Mouse (Mus musculus): ENCODE results near the gene Nop58. TPM values are rescaled to one million over a fixed set of nuclear protein-coding genes. Genes with fewer than 3 reads are reported as not detected.
"Not testable (repeated sequence)": the region's sequence is repeated elsewhere in the genome, so short reads cannot be mapped to it uniquely, and the experiment has no call there.

Gene Nop58
- 271 and 284 TPM in 2 replicates for polyA plus RNA-seq (2014; fragmentation: Nextera tagmentation; extraction: Ambion mirVana)

DNA sequence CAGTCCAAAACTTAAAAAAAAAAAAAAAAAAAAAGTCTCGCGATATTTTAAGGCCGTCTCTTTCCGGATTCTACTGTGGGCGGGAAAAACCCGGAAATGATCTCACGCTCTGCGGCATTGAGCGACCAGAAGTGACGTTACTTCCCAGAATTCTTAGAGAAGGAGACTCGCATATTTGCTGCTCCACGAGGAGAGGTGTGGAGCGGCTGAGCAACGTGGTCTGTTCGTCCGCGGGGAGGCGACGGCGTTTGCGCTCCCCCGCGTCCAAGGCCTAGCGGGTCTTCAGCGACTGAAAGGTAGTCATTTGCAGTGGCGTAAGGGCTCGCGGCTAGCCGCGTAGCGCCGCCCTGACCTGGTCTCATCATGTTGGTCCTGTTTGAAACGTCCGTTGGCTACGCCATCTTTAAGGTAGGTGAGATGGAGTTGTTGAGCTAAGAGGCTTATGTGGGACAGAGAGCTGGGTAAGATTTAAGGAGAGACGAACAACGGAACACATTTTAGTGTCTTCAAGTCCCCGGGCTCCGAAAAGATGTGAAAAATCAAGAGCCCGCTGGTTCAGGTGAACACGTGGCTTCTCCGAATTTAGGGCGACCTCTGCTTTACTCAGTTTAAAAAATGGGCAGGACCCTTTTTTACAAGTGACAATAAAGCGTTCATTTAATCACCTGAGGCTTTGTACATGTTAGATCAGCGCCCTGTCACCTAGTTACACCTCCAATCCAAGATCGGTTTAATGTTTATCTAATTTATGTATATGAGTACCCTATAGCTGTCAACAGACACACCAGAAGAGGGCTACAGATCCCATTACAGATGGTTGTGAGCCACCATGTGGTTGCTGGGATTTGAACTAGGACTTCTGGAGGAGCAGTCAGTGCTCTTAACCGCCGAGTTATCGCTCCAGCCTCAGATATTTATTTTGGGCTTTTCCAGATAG, at the start of gene Nop58:
Nop58 (plus strand) TSS at position 153 of the 937 bp plus-strand sequence.
- DNase-seq (ENCODE audit: low spot score) (peak; percentile 93), ATAC-seq (ENCODE audit: low FRiP score) (peak; percentile 96)
- no peak within 1 kb of the TSS; the same call in 1 of the 2 replicates for H3K27ac ChIP-seq (ENCODE audit: low read depth, low read length)
- H3K4me1 ChIP-seq (replicated peaks; ENCODE audit: control insufficient read depth, insufficient read depth, low read length) = 0 out of 2 replicates have a peak, but pooled peaks cover 2% of the 10 kb centered on the region
- no peaks in the 10 kb centered on the region for H3K27me3 ChIP-seq (ENCODE audit: control insufficient read depth, insufficient read depth, low read length)
- peak within 1 kb of the TSS; percentile 66 for H3K9ac ChIP-seq (ENCODE audit: low read depth, low read length)
- H3K36me3 ChIP-seq (ENCODE audit: control insufficient read depth, insufficient read depth, low read length) = no peaks in the 10 kb centered on the region
- H3K4me3 ChIP-seq (ENCODE audit: low read depth, low read length) = peak within 1 kb of the TSS; percentile 69
- peak within 1 kb of the TSS; percentile 74 for H3K4me2 ChIP-seq (replicated peaks; ENCODE audit: low read depth, low read length)
- no peaks in the 10 kb centered on the region for H3K9me3 ChIP-seq (ENCODE audit: control insufficient read depth, low read length)
- WGBS = under 1% methylated on average over 49 of the region's 49 CpGs

- DNase-seq (ENCODE audit: low spot score) (no peak), ATAC-seq (ENCODE audit: low FRiP score) (no peak)
- WGBS = 75% methylated on average over 1 of the region's 1 CpGs
- no peaks in the 10 kb centered on the region for H3K36me3 ChIP-seq (ENCODE audit: control insufficient read depth, insufficient read depth, low read length)
- no peak overlapping the region for H3K27ac ChIP-seq (ENCODE audit: low read depth, low read length)
- H3K4me1 ChIP-seq (replicated peaks; ENCODE audit: control insufficient read depth, insufficient read depth, low read length) = no peaks in the 10 kb centered on the region
- H3K27me3 ChIP-seq (ENCODE audit: control insufficient read depth, insufficient read depth, low read length) = no peaks in the 10 kb centered on the region
- no peak overlapping the region for H3K4me2 ChIP-seq (replicated peaks; ENCODE audit: low read depth, low read length)
- H3K4me3 ChIP-seq (ENCODE audit: low read depth, low read length) = no peak overlapping the region
- H3K9me3 ChIP-seq (ENCODE audit: control insufficient read depth, low read length) = no peaks in the 10 kb centered on the region
- no peak overlapping the region for H3K9ac ChIP-seq (ENCODE audit: low read depth, low read length)
Measured at GRCm38 (mm10) chr1:59636349-59636748, 48.4 kb upstream of the Nop58 start.

GRCm38 (mm10) chr1:59638371-59638770, 46.4 kb upstream of the Nop58 start:
- H3K36me3 ChIP-seq (ENCODE audit: control insufficient read depth, insufficient read depth, low read length) = no peaks in the 10 kb centered on the region
- no peak overlapping the region for H3K4me3 ChIP-seq (ENCODE audit: low read depth, low read length)
- no peaks in the 10 kb centered on the region for H3K4me1 ChIP-seq (replicated peaks; ENCODE audit: control insufficient read depth, insufficient read depth, low read length)
- H3K27ac ChIP-seq (ENCODE audit: low read depth, low read length) = no peak overlapping the region
- WGBS = 89% methylated on average over 3 of the region's 3 CpGs
- no peaks in the 10 kb centered on the region for H3K27me3 ChIP-seq (ENCODE audit: control insufficient read depth, insufficient read depth, low read length)
- H3K9ac ChIP-seq (ENCODE audit: low read depth, low read length) = no peak overlapping the region
- H3K9me3 ChIP-seq (ENCODE audit: control insufficient read depth, low read length) = no peaks in the 10 kb centered on the region
- DNase-seq (ENCODE audit: low spot score) (no peak), ATAC-seq (ENCODE audit: low FRiP score) (no peak)
- no peak overlapping the region for H3K4me2 ChIP-seq (replicated peaks; ENCODE audit: low read depth, low read length)

GRCm38 (mm10) chr1:59642488-59642887, 42.3 kb upstream of the Nop58 start:
- Histone ChIP-seq H3K4me3 (ENCODE audit: low read depth, low read length) (no peak overlapping the region), H3K4me2 (replicated peaks; ENCODE audit: low read depth, low read length) (no peak overlapping the region), H3K27me3 (ENCODE audit: control insufficient read depth, insufficient read depth, low read length) (no peaks in the 10 kb centered on the region), H3K9me3 (ENCODE audit: control insufficient read depth, low read length) (no peaks in the 10 kb centered on the region), H3K9ac (ENCODE audit: low read depth, low read length) (no peak overlapping the region), H3K36me3 (ENCODE audit: control insufficient read depth, insufficient read depth, low read length) (no peaks in the 10 kb centered on the region), H3K4me1 (replicated peaks; ENCODE audit: control insufficient read depth, insufficient read depth, low read length) (no peaks in the 10 kb centered on the region), H3K27ac (ENCODE audit: low read depth, low read length) (no peak overlapping the region)
- no peak for DNase-seq (ENCODE audit: low spot score)
- no peak for ATAC-seq (ENCODE audit: low FRiP score)
- 98% methylated on average over 1 of the region's 1 CpGs for WGBS

DNA sequence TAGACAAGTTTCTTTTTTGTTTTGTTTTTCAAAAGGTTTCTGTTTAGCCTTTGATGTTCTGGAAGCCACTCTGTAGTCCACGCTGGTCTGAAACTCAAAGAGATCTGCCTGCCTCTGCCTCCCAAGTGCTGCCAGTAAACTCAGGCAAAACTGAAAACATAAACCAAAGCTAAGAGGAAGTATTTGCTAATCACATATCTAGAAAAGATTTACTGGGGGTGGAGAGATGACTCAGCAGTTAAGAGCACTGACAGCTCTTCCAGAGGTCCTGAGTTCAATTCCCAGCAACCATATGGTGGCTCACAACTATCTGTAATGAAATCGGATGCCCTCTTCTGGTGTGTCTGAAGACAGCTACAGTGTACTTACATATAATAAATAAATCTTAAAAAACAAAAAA, 38.3 kb upstream of the Nop58 start:
- not testable (repeated sequence) for H3K9ac ChIP-seq (ENCODE audit: low read depth, low read length); H3K36me3 ChIP-seq (ENCODE audit: control insufficient read depth, insufficient read depth, low read length); H3K4me3 ChIP-seq (ENCODE audit: low read depth, low read length); H3K9me3 ChIP-seq (ENCODE audit: control insufficient read depth, low read length); H3K4me2 ChIP-seq (replicated peaks; ENCODE audit: low read depth, low read length); H3K27me3 ChIP-seq (ENCODE audit: control insufficient read depth, insufficient read depth, low read length); ATAC-seq (ENCODE audit: low FRiP score); DNase-seq (ENCODE audit: low spot score); H3K27ac ChIP-seq (ENCODE audit: low read depth, low read length); H3K4me1 ChIP-seq (replicated peaks; ENCODE audit: control insufficient read depth, insufficient read depth, low read length)
- WGBS = 90% methylated on average over 2 of the region's 2 CpGs

GRCm38 (mm10) chr1:59651201-59651819, 33.5 kb upstream of the Nop58 start:
- no peak overlapping the region for H3K27ac ChIP-seq (ENCODE audit: low read depth, low read length)
- H3K36me3 ChIP-seq (ENCODE audit: control insufficient read depth, insufficient read depth, low read length) = no peaks in the 10 kb centered on the region
- no peak overlapping the region for H3K4me2 ChIP-seq (replicated peaks; ENCODE audit: low read depth, low read length)
- no peak for ATAC-seq (ENCODE audit: low FRiP score)
- H3K9ac ChIP-seq (ENCODE audit: low read depth, low read length) = no peak overlapping the region
- WGBS = 98% methylated on average over 3 of the region's 3 CpGs
- no peak for DNase-seq (ENCODE audit: low spot score)
- no peaks in the 10 kb centered on the region for H3K9me3 ChIP-seq (ENCODE audit: control insufficient read depth, low read length)
- no peak overlapping the region for H3K4me3 ChIP-seq (ENCODE audit: low read depth, low read length)
- no peaks in the 10 kb centered on the region for H3K27me3 ChIP-seq (ENCODE audit: control insufficient read depth, insufficient read depth, low read length)
- H3K4me1 ChIP-seq (replicated peaks; ENCODE audit: control insufficient read depth, insufficient read depth, low read length) = no peaks in the 10 kb centered on the region

- ATAC-seq (ENCODE audit: low FRiP score) = no peak
- H3K4me2 ChIP-seq (replicated peaks; ENCODE audit: low read depth, low read length) = no peak overlapping the region
- H3K9me3 ChIP-seq (ENCODE audit: control insufficient read depth, low read length) = no peaks in the 10 kb centered on the region
- no peaks in the 10 kb centered on the region for H3K4me1 ChIP-seq (replicated peaks; ENCODE audit: control insufficient read depth, insufficient read depth, low read length)
- no peak for DNase-seq (ENCODE audit: low spot score)
- no peaks in the 10 kb centered on the region for H3K36me3 ChIP-seq (ENCODE audit: control insufficient read depth, insufficient read depth, low read length)
- H3K4me3 ChIP-seq (ENCODE audit: low read depth, low read length) = no peak overlapping the region
- no peak overlapping the region for H3K9ac ChIP-seq (ENCODE audit: low read depth, low read length)
- 93% methylated on average over 3 of the region's 3 CpGs for WGBS
- H3K27me3 ChIP-seq (ENCODE audit: control insufficient read depth, insufficient read depth, low read length) = no peaks in the 10 kb centered on the region
- H3K27ac ChIP-seq (ENCODE audit: low read depth, low read length) = no peak overlapping the region
Measured at GRCm38 (mm10) chr1:59653243-59653911, 31.4 kb upstream of the Nop58 start.

DNA sequence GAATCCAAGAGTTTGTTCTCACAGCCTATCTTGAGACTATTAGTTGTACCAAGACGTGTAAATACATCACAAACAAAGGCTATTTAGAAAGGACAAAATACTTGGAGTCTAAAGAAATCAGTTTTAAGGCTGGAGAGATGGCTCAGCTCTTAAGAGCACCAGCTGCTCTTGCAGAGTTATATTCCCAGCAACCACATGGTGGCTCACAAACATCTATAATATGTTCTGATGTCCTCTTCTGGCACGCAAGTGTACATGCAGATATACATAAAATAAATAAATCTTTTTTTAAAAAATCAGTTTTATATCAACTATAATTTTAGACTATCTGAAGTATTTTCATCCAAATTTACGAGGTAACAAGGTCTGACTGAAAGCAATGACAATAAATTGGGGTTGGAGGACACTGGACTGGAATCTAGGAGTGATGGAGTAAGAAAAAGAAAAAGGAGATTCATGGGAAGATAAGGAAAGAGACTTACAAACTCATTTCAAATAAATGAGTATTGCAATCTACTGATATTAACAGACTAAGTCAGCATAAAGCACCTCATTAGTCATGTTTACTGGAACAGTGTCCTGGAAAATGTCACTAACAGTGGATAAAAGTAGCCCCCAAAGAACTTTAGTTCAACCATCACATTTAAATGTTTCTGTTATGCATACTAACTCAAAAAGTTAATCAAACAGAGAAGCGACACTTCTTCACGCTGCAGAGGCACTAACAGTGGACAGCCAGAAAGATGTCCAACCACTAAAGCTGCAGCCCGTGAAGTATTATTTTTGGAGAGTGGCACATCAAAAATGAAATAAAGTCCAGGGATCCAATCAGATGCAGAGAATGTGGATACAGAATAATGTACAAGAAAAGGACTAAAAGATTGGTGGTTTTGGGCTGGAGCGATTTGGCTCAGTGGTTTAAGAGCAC, 28.3 kb upstream of the Nop58 start:
- Histone ChIP-seq H3K27me3 (ENCODE audit: control insufficient read depth, insufficient read depth, low read length) (no peaks in the 10 kb centered on the region), H3K4me1 (replicated peaks; ENCODE audit: control insufficient read depth, insufficient read depth, low read length) (no peaks in the 10 kb centered on the region), H3K4me2 (replicated peaks; ENCODE audit: low read depth, low read length) (no peak overlapping the region), H3K4me3 (ENCODE audit: low read depth, low read length) (no peak overlapping the region), H3K9me3 (ENCODE audit: control insufficient read depth, low read length) (no peaks in the 10 kb centered on the region), H3K36me3 (ENCODE audit: control insufficient read depth, insufficient read depth, low read length) (no peaks in the 10 kb centered on the region), H3K9ac (ENCODE audit: low read depth, low read length) (no peak overlapping the region), H3K27ac (ENCODE audit: low read depth, low read length) (no peak overlapping the region)
- 94% methylated on average over 7 of the region's 7 CpGs for WGBS
- no peak for ATAC-seq (ENCODE audit: low FRiP score)
- no peak for DNase-seq (ENCODE audit: low spot score)

Measured in hindbrain, embryonic 11.5 days (tissue).